Mouse (Mus musculus) midbrain, embryonic 15.5 days (tissue): ENCODE results near the gene Pla1a. TPM values are rescaled to one million over a fixed set of nuclear protein-coding genes. Genes with fewer than 3 reads are reported as not detected.

Experiments used
- ATAC-seq: fragments of 200-750 bp; cut with Nextera tagmentation; replicated peaks from 2 replicates; pipeline ENCODE4 v1.8.0; 2017; ENCODE audit warnings: moderate TSS enrichment
- H3K27ac ChIP-seq: fragments of 300-500 bp; sonication (generic); 2 replicates; pipeline ENCODE4 v1.5.1; 2015; ENCODE audit warnings: mild to moderate bottlenecking, inconsistent platforms
- H3K27me3 ChIP-seq: fragments of 300-500 bp; sonication (generic); replicated peaks from 2 replicates; pipeline ENCODE4 v1.6.1; 2015; ENCODE audit warnings: inconsistent platforms
- H3K36me3 ChIP-seq: fragments of 300-500 bp; sonication (generic); replicated peaks from 2 replicates; pipeline ENCODE4 v1.6.1; 2015; ENCODE audit warnings: inconsistent platforms
- H3K4me1 ChIP-seq: fragments of 300-500 bp; sonication (generic); 2 replicates; pipeline ENCODE4 v1.6.1; 2015; ENCODE audit warnings: inconsistent platforms
- H3K4me2 ChIP-seq: fragments of 300-500 bp; sonication (generic); 2 replicates; pipeline ENCODE4 v1.6.1; 2015; ENCODE audit warnings: inconsistent platforms, mild to moderate bottlenecking, moderate library complexity
- H3K4me3 ChIP-seq: fragments of 300-500 bp; sonication (generic); 2 replicates; pipeline ENCODE4 v1.5.1; 2015; ENCODE audit warnings: mild to moderate bottlenecking, inconsistent platforms
- H3K9ac ChIP-seq: fragments of 300-500 bp; sonication (generic); 2 replicates; pipeline ENCODE4 v1.6.1; 2015; ENCODE audit warnings: mild to moderate bottlenecking, inconsistent platforms
- H3K9me3 ChIP-seq: fragments of 300-500 bp; sonication (generic); 2 replicates; pipeline ENCODE4 v1.6.1; 2016; ENCODE audit warnings: inconsistent platforms
- WGBS: fragments of 180-500 bp; shearing (Covaris S2); methylation state at CpG from one replicate; pipeline ENCODE4 v1.1.7; 2015; ENCODE audit warnings: mixed read lengths; 5-methylcytosine and 5-hydroxymethylcytosine counted together
- polyA plus RNA-seq: library from polyadenylated mRNA; unstranded; fragments of >200 nt; fragmentation: Nextera tagmentation; extraction: Ambion mirVana; gene quantifications from 2 replicates; pipeline ENCODE4 v1.2.1, GENCODE M21; 2015

Gene Pla1a
- polyA plus RNA-seq, 1 experiment from 2014 or later = 0.61 TPM

GRCm38 (mm10) chr16:38366231-38366630 is 66.7 kb downstream of the Pla1a start:
- Histone ChIP-seq H3K36me3 (no peaks in the 10 kb centered on the region), H3K9me3 (no peaks in the 10 kb centered on the region), H3K27me3 (no peaks in the 10 kb centered on the region), H3K4me1 (no peaks in the 10 kb centered on the region), H3K9ac (no peak overlapping the region), H3K4me3 (no peak overlapping the region), H3K4me2 (no peak overlapping the region), H3K27ac (no peak overlapping the region)
- no peak for ATAC-seq
- 86% methylated on average over 4 of the region's 4 CpGs for WGBS

- no peak for ATAC-seq
- Histone ChIP-seq H3K4me3 (no peak overlapping the region), H3K9me3 (no peaks in the 10 kb centered on the region), H3K4me2 (no peak overlapping the region), H3K9ac (no peak overlapping the region), H3K36me3 (no peaks in the 10 kb centered on the region), H3K27me3 (no peaks in the 10 kb centered on the region), H3K27ac (no peak overlapping the region), H3K4me1 (no peaks in the 10 kb centered on the region)
- 84% methylated on average over 10 of the region's 10 CpGs for WGBS
Observed at GRCm38 (mm10) chr16:38365390-38365789, 67.6 kb downstream of the Pla1a start.

DNA sequence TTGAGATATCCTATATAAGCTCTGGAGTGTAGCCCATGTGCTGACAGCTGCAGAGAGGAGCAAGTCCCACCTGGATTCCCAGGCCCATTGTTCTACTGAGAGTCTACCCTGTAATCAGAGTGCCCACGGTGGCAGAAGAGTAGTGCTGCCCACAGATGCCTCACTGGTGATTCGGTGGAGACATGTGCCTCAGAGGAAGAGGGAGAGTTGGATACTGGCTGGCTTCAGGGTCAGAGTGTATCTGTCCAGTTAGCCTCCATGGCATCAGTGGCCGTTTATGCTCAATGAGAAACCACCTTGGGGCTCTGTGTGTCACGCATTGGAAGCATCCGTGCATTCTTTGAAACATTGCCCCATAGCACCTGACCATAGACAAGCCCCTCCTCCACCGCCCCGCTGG is 69.3 kb downstream of the Pla1a start:
- Histone ChIP-seq H3K4me2 (no peak overlapping the region), H3K4me3 (no peak overlapping the region), H3K9me3 (no peaks in the 10 kb centered on the region), H3K27me3 (no peaks in the 10 kb centered on the region), H3K4me1 (no peaks in the 10 kb centered on the region), H3K9ac (no peak overlapping the region), H3K36me3 (no peaks in the 10 kb centered on the region), H3K27ac (no peak overlapping the region)
- WGBS = 91% methylated on average over 7 of the region's 7 CpGs
- ATAC-seq = no peak

GRCm38 (mm10) chr16:38363256-38363595 is 69.7 kb downstream of the Pla1a start:
- Histone ChIP-seq H3K36me3 (no peaks in the 10 kb centered on the region), H3K27me3 (no peaks in the 10 kb centered on the region), H3K4me2 (no peak overlapping the region), H3K4me3 (no peak overlapping the region), H3K4me1 (no peaks in the 10 kb centered on the region), H3K9me3 (no peaks in the 10 kb centered on the region), H3K9ac (no peak overlapping the region), H3K27ac (no peak overlapping the region)
- no peak for ATAC-seq
- 82% methylated on average over 3 of the region's 3 CpGs for WGBS

- Histone ChIP-seq H3K4me2 (no peak overlapping the region), H3K9ac (no peak overlapping the region), H3K4me1 (no peaks in the 10 kb centered on the region), H3K27ac (no peak overlapping the region), H3K4me3 (no peak overlapping the region), H3K27me3 (no peaks in the 10 kb centered on the region), H3K36me3 (no peaks in the 10 kb centered on the region), H3K9me3 (no peaks in the 10 kb centered on the region)
- 84% methylated on average over 20 of the region's 20 CpGs for WGBS
- no peak for ATAC-seq
Observed at GRCm38 (mm10) chr16:38362493-38363255, 70.3 kb downstream of the Pla1a start.

DNA sequence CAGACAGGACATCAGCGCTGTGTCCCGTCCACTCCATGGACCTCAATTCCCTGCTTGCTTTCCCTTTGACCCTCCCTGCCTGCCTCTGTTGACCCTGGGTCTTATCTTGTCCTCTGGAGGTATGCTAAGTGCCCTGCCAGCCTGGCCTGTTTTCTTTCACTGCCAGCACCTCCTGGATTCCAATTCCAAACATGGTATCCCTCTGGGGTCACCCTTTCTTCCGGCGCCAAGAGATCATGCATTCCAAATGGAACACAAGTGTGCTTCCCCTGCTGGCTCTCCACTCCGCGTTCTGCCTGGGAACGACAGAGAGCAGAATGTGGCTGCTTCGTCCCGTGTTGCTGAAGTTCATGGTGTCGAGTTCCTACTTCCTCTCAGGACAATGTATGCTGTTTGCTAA is 71.0 kb downstream of the Pla1a start, which contains the start of gene Popdc2:
TSS of gene Popdc2 (plus strand) at position 277 of the 400 bp plus-strand sequence.
- Histone ChIP-seq H3K36me3 (no peaks in the 10 kb centered on the region), H3K27me3 (no peaks in the 10 kb centered on the region), H3K9ac (no peak within 1 kb of the TSS), H3K4me3 (no peak within 1 kb of the TSS), H3K27ac (no peak within 1 kb of the TSS), H3K4me1 (no peaks in the 10 kb centered on the region), H3K4me2 (no peak within 1 kb of the TSS), H3K9me3 (no peaks in the 10 kb centered on the region)
- 62% methylated on average over 10 of the region's 10 CpGs for WGBS
- no peak for ATAC-seq

- Histone ChIP-seq H3K9ac (no peak overlapping the region), H3K4me1 (no peaks in the 10 kb centered on the region), H3K27me3 (no peaks in the 10 kb centered on the region), H3K4me3 (no peak overlapping the region), H3K36me3 (no peaks in the 10 kb centered on the region), H3K27ac (no peak overlapping the region), H3K9me3 (no peaks in the 10 kb centered on the region), H3K4me2 (no peak overlapping the region)
- 13% methylated on average over 2 of the region's 2 CpGs for WGBS
- no peak for ATAC-seq
Observed at GRCm38 (mm10) chr16:38360317-38360716, 72.6 kb downstream of the Pla1a start.

DNA sequence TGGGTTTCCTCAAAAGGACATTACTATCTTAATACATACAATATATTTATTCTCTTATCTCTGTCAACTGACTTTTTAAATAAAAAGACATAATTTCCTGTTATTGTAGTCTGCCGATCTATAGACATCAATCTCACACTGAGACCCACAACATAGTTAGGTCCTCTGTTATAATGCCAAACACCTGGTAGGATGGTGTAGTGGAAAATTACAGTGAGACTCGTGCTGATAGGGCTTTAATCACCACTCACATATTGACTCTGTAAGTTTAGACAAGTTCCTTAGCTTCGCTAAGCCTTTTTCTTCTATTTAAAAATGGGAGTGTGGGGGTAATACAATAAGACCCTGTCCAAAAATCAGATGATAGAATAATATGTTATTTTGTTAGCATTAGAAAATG is 73.1 kb downstream of the Pla1a start:
- H3K9ac ChIP-seq = no peak overlapping the region
- H3K36me3 ChIP-seq = no peaks in the 10 kb centered on the region
- no peak for ATAC-seq
- H3K9me3 ChIP-seq = no peaks in the 10 kb centered on the region
- WGBS = 81% methylated on average over 3 of the region's 3 CpGs
- H3K4me3 ChIP-seq = no peak overlapping the region
- no peaks in the 10 kb centered on the region for H3K27me3 ChIP-seq
- H3K27ac ChIP-seq = no peak overlapping the region
- no peaks in the 10 kb centered on the region for H3K4me1 ChIP-seq
- H3K4me2 ChIP-seq = no peak overlapping the region

GRCm38 (mm10) chr16:38359241-38359640 is 73.7 kb downstream of the Pla1a start:
- H3K9me3 ChIP-seq = no peaks in the 10 kb centered on the region
- WGBS = 94% methylated on average over 2 of the region's 2 CpGs
- no peak overlapping the region for H3K4me3 ChIP-seq
- ATAC-seq = no peak
- no peak overlapping the region for H3K27ac ChIP-seq
- no peaks in the 10 kb centered on the region for H3K4me1 ChIP-seq
- H3K27me3 ChIP-seq = no peaks in the 10 kb centered on the region
- H3K9ac ChIP-seq = no peak overlapping the region
- H3K4me2 ChIP-seq = no peak overlapping the region
- H3K36me3 ChIP-seq = no peaks in the 10 kb centered on the region

DNA sequence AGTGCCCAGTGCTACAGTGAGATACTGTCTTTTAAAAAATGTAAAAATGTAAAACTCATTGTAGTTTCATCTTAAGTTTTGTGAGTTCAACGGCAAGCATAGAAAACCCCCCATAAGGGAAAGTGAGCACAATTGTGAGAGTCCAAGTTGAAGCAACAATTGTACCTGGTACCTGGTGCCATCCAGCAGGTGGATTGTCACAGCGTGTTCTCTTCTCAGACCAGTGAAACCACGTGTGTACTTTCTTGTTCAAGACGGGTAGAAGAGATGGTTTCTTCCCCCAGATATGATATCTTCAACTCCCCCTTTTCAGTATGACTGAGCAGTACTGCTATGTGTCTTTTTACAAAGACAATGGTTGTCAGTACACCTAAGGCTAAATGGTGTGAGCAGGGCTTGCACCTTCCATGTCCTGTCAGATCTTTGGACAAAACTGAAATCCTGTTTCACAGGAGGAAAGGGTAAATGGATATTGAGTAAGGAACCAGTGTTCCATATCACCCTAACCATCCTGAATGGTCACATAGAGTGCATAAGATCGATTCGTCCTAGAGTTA is 74.6 kb downstream of the Pla1a start:
- H3K27me3 ChIP-seq = no peaks in the 10 kb centered on the region

DNA sequence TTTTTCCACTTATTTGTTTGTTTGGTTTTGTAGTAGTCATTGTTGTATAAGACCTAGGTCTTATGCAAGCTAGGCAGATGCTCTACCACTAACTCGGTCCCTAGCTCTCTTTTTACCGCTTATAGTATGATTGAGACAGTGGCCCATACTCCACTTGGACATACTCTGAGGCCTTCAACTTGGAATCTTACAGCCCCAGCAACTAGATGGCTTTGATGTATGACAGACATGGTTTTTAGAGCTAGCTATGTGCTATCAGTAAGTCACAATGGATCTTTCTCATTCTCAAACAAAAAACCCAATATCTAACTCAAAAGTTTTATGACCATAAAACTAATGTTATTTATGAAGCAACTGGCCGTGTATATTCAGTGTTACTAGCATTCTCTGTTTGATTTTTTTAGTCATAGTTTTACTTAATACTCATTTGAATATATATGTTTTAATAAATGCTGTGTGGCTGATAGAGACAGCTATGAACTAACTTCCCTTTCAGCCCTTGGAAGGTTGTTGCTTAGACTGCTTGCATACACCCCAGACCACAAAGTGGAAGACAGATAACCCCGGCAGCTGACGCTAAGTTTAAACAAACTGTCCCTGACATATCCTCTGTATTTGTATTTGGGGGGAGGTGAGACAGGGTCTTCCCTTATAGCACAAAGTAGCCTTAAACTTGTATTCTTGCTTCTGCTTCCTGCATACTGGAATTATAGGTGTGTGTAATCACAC is 78.6 kb downstream of the Pla1a start:
- H3K9ac ChIP-seq = no peak overlapping the region
- WGBS = 93% methylated on average over 5 of the region's 5 CpGs

More for the DNA sequence above, 74.6 kb downstream of the Pla1a start:
- H3K9ac ChIP-seq = no peak overlapping the region
- 87% methylated on average over 6 of the region's 6 CpGs for whole genome bisulfite sequencing
- no peak overlapping the region for H3K4me2 ChIP-seq
- H3K4me3 ChIP-seq = no peak overlapping the region
- H3K27ac ChIP-seq = no peak overlapping the region
- H3K4me1 ChIP-seq = no peaks in the 10 kb centered on the region
- ATAC-seq = no peak
- no peaks in the 10 kb centered on the region for H3K9me3 ChIP-seq
- H3K36me3 ChIP-seq = no peaks in the 10 kb centered on the region

DNA sequence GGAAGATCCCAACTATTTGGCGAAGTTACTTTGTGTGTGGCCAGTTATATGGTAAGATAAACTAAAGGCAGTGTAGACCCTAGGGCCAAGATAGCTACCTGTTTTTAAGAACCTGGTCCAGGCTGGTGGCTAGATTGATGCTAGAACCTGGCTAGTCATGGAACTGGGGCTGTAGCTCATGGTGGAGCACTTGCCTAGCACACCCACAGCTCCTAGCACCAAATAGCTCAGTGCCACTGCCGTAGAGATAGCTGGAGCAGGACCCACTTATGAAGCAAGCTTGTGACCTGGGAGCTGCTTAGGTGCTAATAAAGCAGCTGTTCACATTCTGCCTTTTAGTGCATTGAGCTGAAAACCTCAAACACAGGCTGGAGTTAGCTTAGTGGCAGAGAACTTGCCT is 79.3 kb downstream of the Pla1a start:
- WGBS = 94% methylated on average over 2 of the region's 2 CpGs
- no peak for ATAC-seq
- Histone ChIP-seq H3K9me3 (no peaks in the 10 kb centered on the region), H3K27ac (no peak overlapping the region), H3K4me2 (no peak overlapping the region), H3K27me3 (no peaks in the 10 kb centered on the region), H3K9ac (no peak overlapping the region), H3K36me3 (peaks cover 18% of the 10 kb centered on the region; the same call in 1 of the 2 replicates), H3K4me3 (no peak overlapping the region), H3K4me1 (no peaks in the 10 kb centered on the region)

More for the DNA sequence above, 78.6 kb downstream of the Pla1a start:
- no peak for ATAC-seq
- Histone ChIP-seq H3K4me2 (no peak overlapping the region), H3K27me3 (no peaks in the 10 kb centered on the region), H3K27ac (no peak overlapping the region), H3K4me1 (no peaks in the 10 kb centered on the region), H3K9me3 (no peaks in the 10 kb centered on the region), H3K4me3 (no peak overlapping the region), H3K36me3 (peaks cover 15% of the 10 kb centered on the region; the same call in 1 of the 2 replicates)
